Mouse (Mus musculus) left cerebral cortex, adult 8-10 months (tissue): ENCODE results near the gene Tpsab1. TPM values are rescaled to one million over a fixed set of nuclear protein-coding genes. Genes with fewer than 3 reads are reported as not detected.
A peak's percentile ranks its signal among the peaks of the same experiment; 100 is the strongest.

ENCODE experiments used
- DNase-seq, 2 experiments: peaks; one replicate each; pipeline ENCODE4 v3.0.0; 2022; ENCODE audit warnings: low spot score in 2 of 2
- total RNA-seq, 4 experiments: library from RNA; stranded (reverse); gene quantifications; 2 replicates each; pipeline ENCODE4 v1.2.4; 2022

Tpsab1 gene
- not detected for total RNA-seq

DNA sequence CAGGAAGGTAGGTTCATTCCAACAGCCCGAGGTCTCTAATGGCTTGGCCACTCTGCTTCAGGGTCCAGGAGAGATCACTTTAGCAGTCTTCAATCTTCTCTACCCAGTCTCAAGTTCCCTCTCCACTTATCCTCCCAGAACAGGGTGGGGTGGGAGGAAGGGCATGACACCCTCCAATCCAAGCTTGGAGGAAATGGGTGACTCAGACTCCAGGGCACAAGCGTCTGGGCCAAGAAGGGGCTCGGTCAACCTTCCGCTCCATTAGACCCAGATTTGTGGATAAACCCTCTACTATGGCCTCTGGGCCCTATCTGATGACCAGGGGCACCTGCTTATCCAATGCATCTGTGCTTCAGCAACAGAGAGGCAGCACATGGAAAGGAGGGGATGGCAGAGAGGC is at the start of gene Tpsab1:
Gene Tpsab1, minus strand, starts transcription at position 101 of the 400 bp plus-strand sequence.
- DNase-seq = no peak

DNA sequence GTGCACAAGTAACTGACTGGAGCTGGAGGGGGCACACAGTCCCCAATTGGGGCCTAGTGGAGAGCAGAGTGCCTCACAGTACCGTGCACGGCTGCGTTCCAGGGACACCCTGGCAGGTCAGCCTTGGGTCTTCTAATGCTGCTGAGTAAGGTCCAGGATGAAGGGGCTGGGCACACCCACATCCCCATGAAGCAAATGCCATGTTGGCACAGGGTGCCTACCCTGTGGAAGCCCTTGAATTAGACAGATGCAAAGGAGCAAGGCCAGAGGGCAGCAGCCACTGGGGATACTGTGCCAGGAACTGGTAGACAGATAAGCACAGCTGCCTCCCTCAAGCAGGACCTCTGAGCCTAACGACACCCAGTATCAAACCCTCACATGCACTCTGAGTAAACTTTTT is 49.2 kb upstream of the Tpsab1 start:
- DNase-seq = no peak

DNA sequence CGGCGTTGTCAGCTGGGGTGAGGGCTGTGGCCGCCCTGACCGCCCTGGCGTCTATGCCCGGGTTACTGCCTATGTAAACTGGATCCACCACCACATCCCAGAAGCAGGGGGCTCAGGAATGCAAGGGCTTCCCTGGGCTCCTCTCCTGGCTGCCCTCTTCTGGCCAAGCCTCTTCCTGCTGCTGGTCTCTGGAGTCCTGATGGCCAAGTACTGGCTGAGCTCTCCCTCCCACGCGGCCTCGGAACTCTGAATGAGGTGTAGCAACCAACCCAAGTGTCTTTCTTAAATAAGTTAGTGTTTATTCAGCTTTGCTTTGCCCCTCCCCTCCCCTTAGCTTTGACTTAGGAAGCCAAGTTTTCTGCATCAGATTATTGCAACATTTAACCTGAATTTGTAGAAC is 28.6 kb upstream of the Tpsab1 start:
- no peak for DNase-seq

DNA sequence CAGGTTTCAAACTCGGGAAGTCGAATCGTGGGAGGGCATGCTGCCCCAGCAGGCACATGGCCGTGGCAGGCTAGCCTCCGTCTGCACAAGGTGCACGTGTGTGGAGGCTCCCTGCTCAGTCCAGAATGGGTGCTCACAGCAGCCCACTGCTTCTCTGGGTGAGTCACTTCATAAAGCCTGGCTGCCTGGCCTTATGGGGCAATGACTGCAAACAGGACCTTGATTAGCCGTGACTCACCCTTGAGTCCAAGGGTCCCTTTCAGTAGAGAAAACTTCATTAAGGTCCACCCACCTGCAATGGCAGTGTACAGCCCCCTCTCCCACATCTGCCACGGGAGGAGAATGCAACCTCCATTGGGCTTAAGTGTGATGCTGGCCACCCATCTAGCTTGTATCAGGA is 27.1 kb upstream of the Tpsab1 start:
- no peak for DNase-seq

DNA sequence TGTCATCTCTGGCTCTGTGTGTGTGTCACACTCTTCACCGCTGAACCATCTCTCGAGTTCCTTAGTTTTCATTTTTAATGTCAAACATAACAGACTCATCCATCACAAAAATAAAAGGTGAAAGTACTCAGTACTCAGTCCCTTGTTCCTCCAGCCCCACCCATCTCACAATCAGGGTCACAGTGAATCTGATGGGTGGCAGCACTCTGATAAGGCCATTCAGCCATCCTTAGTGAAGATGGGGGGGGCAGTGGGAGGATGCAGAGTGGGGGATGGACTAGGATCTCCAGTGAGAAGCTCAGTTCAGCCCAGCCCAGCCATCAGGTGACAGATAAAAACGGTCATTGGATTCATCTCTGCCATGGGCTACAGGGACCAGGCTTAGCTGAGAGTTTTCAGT is 23.6 kb upstream of the Tpsab1 start, which contains the start of gene Tpsg1:
Gene Tpsg1, plus strand, starts transcription at position 301 of the 400 bp plus-strand sequence.
- DNase-seq = no peak

DNA sequence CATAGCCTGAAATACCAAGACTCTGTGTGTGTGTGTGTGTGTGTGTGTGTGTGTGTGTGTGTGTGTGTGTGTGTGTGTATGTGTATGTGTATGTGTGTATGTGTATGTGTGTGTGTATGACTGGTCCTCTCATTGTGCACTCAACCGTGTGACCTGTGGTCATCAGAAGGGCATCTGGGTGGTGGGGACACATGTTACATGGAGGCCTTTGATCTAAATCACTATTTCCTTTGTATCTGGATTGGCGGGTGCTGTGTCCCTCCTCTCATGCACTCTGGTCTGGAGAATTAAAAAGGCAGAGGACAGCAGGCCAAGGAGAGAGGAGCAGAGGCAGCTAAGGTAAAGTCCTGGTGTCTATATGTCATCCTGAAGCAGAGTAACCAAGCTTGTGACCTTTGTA is 20.6 kb upstream of the Tpsab1 start, which contains the start of gene Tpsb2:
Gene Tpsb2, plus strand, starts transcription at position 301 of the 400 bp plus-strand sequence.
- DNase-seq = no peak

DNA sequence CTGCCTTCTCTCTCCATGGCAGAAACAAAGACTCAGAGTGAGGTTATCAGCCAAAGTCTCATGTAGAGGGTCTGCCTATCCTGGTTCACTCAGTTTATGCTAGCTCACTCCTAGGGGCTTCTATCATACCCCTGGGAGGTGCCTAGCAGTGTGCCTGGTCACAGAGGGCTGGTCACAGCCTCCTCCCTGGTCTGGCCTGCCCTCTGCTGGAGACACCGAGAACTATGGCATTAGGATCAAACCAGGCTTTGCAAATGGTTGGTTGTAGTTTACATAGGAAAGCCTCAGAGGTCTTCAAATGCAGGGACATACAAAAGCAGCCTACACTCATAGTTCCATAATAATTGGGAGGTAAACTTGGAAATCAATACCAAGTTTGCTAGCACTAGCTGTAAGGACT is 18.4 kb upstream of the Tpsab1 start:
- DNase-seq = peak in 1 of 2 experiments; percentile 19

DNA sequence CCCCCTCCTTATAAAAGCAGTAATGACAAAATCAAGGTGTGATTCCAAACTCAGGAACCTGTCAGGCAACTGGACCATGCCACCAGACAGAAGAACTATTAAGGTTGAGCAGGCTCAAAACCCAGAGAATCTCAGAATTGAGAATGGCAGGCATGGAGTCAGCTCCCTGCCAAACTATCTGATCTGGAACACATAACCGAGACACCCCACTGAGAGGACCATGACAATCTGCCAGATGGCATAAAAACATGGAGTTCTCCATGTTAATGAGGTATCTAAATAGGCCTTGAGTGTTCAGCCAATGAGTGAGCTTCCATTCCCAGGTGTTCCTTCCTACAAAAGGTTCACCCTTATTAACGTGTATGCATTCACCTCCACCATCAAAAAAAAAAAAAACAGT is 15.9 kb upstream of the Tpsab1 start:
- no peak for DNase-seq

DNA sequence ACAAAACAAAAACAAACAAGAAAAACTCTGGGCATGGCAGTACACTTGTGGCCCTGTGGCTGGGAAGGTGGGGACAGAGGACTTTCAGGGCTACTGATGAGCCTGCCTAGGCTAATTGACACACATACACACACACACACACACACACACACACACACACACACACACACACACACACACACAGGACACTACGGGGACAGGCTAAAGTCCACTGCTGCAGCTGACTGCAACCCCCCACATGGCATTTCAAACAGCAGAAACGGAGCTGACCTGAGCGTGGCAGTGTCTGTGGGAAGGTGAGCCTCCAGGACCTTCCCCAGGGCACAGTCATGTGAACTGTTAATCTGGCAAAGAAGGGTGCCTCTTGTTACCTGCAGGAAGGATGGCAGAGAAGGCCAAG is 3.9 kb downstream of the Tpsab1 start:
- DNase-seq = no peak

DNA sequence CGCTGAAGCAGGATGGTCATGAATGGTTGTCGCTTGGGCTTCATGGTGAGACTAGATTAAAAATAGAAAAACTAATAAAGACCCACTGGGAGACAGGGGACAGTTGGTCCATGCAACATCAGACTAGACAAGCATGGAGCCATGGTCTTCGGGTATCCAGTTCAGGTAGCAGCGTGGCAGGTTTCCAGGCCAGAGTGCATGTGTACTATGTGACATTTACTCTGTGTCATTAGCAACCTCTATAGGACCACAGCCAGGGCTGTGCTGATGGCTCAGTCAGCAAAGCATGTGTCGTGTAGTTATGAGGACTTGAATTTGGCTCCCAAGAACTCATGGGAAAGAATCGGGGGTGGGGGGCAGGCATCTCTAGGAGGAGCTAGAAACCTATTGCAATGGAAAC is 5.4 kb downstream of the Tpsab1 start:
- no peak for DNase-seq

DNA sequence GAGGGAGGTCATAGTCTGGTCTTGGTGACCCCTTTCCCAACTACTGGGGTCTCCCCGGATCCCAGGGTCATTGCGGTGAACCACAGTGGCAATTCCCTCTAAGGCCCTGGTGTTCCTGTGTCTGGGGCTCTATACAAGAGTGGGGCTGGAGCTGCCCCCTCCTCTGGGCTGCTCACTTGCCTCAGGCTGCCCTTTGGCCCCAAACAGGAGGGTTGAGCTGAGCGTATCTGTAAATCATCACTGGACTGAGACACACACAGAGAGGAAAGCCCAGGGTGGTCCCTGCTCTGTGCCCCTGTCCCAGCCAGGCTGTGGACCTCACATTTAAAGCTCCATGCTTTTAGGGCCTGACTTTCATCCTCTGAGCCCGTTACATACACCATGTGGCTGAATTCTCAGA is 7.1 kb downstream of the Tpsab1 start:
- no peak for DNase-seq

DNA sequence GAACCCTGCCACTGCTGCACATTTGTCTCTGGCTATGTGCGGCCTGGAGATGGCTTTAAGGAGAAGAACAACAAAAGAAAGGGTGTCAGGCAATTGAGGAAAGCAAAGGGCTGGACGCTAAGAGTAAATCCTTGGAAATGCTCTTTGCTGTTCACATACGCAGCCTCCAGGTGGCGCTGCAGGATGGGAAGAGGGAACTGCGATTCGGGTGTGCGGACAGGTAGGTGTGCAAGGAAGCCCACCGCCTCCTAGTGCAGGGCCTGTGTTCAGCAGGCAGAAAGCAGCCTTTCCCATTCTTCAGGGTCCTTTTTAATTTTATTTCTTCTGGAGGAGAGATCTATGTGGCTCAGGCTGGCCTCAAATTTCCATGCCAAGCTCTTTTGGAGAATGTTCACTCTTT is 11.4 kb downstream of the Tpsab1 start:
- peak in 1 of 2 experiments; percentile 64 for DNase-seq

DNA sequence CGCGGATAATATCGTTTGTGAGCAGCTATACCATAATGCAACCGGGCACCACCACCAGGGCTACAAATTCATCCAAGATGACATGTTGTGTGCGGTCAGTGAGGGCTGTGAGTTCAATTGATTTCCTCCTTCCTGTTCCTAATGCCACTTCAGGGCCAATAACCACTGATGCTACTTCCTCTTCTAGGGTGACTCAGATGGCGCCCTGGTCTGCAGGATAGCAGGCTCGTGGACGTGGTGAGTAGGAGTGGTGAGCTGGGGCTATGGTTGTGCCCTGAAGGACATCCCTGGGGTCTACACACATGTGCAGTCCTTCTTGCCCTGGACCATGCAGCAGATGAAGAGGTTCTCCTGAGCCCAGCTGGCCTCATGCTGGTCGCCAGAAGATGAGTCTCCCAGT is 13.0 kb downstream of the Tpsab1 start:
- no peak for DNase-seq

DNA sequence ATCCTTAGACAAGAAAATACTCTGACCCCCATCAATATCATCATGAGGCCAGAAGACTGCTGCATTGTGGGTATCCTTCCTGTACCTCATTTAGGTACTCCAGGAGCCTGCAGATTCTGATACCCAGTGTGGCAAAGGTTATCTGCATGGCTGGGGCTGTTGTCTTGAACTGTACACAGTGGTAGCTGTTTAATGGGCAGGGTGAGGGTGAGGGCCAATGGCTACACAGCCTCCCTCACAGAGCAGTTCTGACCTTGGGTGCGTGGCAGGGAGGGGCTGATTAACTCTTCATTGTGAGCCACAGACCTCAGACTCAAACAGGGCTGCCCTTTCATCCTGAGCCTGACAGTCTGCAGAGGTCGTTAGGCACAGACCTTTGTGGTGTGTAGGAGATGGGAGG is 22.4 kb downstream of the Tpsab1 start:
- DNase-seq = no peak

DNA sequence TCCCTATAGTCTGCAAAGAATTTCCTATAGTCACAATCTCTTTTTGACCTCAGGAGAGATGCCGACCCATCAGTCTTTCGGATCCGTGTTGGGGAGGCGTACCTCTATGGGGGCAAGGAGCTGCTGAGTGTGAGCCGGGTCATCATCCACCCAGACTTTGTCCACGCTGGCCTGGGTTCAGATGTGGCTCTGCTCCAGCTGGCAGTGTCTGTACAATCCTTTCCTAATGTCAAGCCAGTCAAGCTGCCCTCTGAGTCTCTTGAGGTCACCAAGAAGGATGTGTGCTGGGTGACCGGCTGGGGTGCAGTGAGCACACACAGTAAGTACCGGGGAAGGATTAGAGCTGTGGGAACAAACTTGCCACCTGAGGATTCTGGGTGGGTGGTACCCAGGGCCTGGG is 24.5 kb downstream of the Tpsab1 start:
- no peak for DNase-seq

DNA sequence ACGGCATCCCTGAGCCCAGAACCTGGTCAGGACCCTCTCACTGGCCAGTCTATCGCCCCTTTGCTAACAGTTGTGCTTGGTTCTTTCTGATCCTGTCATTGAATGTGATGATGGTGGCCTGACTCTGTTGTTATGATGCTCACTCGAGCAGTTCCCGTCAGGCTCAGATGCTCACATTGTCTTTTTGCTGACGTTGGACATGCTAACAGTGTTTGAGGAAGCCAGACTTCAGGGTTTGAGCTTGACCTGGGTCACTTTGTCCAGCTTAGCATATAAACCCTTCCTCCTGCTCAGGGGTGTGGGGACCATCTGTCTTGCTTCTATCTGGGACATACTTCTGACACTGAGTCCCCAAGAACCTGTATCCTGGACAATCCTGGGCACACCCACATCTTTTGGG is 27.0 kb downstream of the Tpsab1 start, which contains the start of gene Prss29:
Gene Prss29, plus strand, starts transcription at position 301 of the 400 bp plus-strand sequence.
- DNase-seq = no peak

DNA sequence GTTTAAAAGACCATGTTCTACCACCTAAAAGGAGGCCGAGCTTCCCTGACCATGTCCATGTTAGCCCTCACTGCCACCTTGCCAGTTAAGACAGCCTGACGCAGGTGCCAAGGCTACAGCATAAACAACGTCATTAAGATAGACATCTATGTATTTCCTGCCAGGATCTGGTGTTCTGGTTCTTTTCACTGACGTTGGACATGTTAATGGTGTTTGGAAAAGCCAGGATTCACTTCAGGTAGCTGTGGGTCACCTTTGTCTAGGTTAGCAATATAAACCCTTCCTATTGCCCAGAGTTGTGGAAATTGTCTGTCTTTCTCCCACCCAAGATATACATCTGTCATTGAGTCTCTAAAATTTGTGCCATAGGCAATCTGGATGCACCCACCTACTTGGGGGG is 37.0 kb downstream of the Tpsab1 start, which contains the start of gene Prss28:
Gene Prss28, plus strand, starts transcription at position 301 of the 400 bp plus-strand sequence.
- DNase-seq = no peak

DNA sequence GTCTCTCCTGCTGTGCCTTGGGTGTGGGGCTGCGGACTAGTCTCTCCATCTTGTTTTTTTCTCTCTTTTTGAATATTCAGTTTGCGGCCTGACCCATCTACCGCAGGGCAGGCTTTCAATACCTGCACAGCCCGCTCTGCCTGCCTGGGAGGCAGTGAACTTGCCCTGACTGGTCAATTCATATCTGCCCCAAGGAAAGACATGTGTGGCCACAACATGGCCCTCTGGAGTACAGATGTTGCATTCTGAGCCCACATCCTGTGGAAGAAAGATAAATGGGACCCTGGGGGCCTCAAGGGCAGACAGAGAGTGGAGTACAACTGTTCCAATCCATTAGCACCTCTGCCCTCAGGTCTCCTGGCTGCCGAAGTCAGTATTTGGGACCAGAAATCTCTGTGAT is 47.3 kb downstream of the Tpsab1 start, which contains the start of gene Prss34:
Gene Prss34, plus strand, starts transcription at position 301 of the 400 bp plus-strand sequence.
- DNase-seq = no peak

DNA sequence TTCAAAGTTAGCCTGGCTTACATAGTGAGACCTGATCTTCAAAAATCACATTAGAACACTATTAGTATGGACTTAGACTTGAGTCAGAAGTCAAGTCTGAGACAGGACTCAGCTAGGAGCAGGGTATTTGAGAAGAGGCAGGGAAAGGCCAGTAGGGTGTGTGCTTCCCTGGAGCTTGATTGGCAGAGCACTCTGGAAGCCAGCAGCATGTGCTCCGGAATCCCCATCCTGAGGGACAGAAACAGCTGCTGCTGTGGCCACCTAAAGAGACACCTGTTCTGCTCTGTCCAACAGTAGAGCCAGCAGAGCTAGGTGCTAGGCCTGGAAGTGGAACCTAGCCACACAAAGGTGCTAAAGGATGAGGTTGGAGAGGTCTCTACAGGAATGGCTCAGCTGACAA is 51.3 kb downstream of the Tpsab1 start:
- DNase-seq = no peak

DNA sequence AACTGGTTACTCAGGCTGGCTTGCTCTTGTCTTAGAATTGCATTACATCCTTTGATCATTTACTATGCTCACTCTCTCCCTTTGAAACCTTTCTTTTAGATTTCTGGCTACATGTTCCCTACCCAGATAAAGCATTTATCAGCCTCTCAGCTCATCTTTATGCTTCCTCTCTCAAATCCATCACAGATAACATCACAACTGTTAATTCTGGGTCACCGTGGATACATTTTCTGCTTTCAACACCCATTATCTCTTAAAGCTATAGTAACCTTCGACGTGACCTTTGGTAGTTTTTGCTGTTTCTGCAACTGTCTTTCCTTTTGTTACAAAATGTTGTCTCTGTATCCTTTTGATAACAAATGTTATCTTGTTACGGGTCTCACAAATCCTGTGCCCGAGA is 51.9 kb downstream of the Tpsab1 start:
- DNase-seq = no peak
